Mouse (Mus musculus): ENCODE data around the gene Tnfsf11.
A peak's percentile ranks its signal among the peaks of the same experiment; 100 is the strongest.

Tnfsf11 gene

GRCm38 (mm10) chr14:78307286-78308237, at the start of gene Tnfsf11:
Gene Tnfsf11, minus strand, starts transcription at chr14:78308043.
- peak in 1 of 2 experiments; percentile 6 for DNase-seq

- DNase-seq: no peak
Measured at GRCm38 (mm10) chr14:78356764-78357163, 48.9 kb upstream of the Tnfsf11 start.

DNA sequence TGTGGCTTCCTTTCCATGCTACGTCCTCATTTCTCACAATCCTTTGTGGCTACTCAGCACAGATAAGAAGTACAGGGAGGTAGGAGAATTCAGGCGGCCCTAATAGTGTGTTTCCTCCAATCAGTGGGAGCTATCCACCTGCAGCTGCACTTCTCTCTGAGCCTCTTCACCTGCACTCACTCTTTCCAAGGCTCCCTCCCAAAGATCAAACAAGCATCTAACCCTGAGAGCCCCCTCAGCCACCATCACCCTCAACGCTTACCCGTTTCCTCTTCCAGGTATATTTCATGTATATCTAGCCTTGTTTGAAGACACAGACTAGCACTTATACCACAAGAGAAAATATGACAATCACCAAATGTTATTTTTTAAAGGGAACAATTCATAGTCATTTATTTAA, 47.5 kb upstream of the Tnfsf11 start:
- no peak for DNase-seq

DNA sequence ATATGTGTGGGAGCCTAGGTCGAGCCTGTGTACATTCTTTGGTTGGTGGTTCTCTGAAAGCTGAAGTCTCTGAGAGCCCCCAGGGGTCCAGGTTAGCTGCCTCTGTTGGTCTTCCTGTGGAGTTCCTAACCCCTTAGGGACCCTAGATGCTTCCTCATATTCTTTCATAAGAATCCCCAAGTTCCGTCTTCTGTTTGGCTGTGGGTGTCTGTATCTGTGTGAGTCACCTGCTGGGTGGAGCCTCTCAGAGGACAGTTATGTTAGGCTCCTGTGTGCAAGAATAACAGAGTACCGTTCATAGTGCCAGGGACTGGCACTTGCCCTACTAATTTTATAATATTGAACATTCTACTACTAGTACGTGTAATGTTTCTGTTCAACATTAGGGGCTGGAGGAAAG, 45.0 kb upstream of the Tnfsf11 start:
- DNase-seq: no peak

DNA sequence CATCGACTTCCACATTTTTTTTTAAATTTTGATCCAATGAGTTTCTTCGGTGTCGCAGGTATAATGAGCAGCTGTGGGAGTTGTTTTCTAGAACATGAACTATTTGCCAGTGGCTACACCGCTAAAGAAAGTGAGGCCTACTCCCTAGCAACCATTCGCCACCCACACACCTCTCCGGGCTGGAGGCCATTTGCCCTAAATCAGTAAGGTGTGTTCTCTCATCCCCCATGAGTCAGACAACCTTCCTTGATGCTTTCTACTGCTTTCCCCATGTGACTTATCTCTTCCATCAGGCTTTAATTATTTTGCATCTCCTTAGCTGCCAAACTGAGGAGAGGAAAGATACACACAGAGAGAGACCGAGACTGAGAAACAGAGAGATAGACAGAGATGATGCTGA, 43.7 kb upstream of the Tnfsf11 start:
- no peak for DNase-seq

GRCm38 (mm10) chr14:78347715-78348114, 39.9 kb upstream of the Tnfsf11 start:
- DNase-seq: no peak

GRCm38 (mm10) chr14:78343007-78343406, 35.2 kb upstream of the Tnfsf11 start:
- no peak for DNase-seq

DNA sequence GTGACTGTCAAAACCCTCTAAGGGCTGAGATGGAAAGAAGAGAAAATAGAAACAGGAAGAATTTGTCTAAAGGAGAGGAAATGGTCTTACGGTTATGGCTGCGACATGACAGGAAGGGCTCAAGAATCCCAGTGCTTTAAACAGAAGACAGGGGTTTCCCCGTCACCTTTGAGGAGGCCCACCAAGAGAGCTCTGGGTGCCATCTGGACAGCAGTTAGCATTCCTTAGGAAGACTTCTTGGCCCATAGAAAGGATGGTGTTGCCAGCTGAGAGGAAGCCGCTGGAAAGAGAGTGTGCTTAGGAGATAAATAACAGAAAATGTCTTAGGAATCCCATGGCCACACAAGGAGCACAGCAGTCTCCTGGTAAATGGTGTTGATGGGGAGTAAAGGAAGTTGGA, 34.3 kb upstream of the Tnfsf11 start:
- no peak for DNase-seq

DNA sequence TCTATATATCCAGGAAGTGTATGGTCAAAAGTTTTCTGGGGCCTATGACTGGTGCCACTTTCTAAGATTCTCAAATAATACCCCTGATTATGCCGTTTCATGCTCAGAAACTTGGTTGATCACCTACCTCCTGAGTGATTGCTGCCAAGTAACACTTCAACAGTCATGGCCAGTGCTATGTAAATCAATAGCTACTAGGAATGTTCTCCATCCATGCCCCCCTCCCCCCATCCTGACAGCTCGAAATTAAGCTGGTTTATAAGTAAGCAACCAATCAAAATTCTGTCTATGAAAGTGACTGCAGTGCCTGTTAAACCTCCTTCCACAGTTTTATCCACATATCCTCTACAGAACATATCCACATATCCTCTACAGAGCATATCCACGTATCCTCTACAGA, 25.5 kb upstream of the Tnfsf11 start:
- no peak for DNase-seq

GRCm38 (mm10) chr14:78331368-78331767, 23.5 kb upstream of the Tnfsf11 start:
- no peak for DNase-seq

DNA sequence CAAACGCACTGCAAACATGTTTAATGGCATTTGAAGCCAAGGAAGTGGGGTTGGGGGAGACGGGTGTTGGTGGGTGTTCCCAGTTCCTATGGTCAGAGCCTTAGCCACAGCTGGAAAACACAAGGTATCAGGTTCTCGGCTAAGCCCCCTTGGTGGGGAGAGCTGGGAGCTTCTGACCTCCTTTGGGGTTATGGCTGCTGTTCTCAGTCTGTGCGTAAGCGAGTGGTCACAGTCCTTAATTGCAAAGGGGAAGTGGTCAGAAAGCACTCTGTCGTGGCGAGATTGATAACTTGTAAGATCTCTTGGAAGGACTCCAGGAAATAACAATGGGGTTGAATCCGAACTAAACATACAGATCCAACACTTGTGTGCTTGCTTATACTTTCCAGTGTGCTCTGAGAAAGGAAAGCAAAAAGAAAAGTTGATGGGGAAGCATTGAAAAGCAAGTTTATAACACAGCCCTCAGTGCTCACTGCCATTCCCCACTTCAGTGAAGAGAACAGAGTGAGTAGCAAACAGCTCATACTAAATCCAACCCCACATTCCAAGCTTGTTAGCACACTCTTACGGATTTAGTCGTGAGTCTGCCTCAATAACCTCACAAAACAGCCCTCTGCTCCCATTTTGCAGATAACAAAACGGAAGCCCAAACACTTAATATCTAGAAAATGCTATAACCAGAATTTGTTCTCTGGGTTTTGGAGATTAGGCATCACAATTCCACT, 22.9 kb upstream of the Tnfsf11 start:
- DNase-seq: no peak

GRCm38 (mm10) chr14:78329765-78330451, 22.1 kb upstream of the Tnfsf11 start:
- no peak for DNase-seq

DNA sequence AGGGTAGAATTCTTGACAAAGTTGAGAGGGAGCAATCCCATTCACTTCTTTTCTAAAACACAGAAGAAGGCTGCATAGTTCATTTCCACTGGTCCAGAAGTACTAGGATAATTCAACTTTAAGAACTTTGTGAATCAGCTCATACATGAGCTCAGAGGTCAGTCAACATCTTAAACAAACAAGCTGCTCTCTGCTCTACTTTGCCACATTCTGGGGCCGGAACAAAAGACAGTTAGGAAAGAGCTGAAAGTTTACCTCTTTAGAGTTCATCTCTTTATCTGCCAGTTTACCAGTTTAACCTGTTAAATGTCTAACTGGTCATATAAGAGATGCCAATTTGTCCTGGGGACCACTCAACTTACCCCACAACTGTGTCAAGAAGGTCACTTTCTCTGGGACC, 15.5 kb upstream of the Tnfsf11 start:
- no peak for DNase-seq

GRCm38 (mm10) chr14:78322916-78323315, 15.1 kb upstream of the Tnfsf11 start:
- no peak for DNase-seq

- DNase-seq: no peak
Measured at GRCm38 (mm10) chr14:78320248-78320647, 12.4 kb upstream of the Tnfsf11 start.

DNA sequence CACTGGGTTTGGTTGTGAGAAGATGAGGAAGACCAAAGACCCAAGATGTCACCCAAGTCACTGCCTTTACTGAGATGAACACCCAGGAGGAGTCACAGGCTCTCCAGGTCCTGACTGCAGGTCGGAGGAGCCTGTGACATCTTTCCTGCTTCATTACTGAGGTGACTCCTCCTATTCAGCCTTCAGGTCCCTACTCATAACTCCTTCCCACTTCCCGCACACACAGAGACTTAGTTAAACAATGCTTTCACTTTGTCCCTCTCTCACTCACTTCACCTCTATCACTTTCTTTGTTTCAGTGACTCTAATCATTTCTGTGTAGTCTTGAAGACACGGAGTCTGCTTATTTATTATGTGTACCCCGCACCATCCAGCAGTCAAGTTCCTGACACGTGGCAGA, 11.7 kb upstream of the Tnfsf11 start:
- no peak for DNase-seq

DNA sequence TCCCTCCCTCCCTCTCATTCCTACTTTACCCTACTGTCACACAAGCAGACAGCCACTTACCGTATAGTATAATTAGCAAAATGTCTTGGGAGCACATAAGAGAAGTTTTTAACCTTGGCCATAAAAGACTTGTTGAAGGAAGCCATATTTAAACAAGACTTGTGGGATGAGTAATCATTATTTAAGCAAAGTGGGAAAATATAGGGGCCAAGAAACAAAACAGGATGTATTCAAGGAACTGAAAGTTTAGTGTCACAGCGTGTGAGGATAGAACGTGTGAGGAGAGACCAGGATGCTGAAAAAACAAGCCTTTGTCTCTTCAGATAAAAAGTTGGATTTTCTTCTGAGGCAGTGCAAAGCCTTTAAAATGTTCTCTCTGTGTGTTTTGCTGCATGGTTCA, 11.2 kb upstream of the Tnfsf11 start:
- no peak for DNase-seq

- DNase-seq: no peak
Measured at GRCm38 (mm10) chr14:78317623-78318022, 9.8 kb upstream of the Tnfsf11 start.

DNA sequence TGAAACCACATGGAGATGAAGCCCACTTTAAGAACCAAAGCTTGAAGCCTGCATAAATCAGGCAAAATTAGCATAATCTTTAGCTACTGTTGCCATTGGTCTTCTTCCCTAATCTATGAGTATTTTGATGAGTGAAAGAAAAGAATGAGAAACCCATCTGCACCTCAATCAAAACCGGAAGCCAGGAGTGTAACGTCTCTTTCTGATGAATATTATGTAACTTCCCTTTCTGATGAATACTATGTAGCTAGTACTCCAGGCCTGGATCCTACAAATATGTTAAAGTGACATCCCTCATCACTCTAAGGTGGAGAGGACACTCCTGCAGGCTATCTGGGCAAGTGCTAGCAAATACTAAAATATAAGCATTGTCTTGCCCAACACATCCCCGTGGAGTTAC, 6.9 kb downstream of the Tnfsf11 start:
- no peak for DNase-seq

- DNase-seq: no peak
Measured at GRCm38 (mm10) chr14:78292687-78293086, 15.2 kb downstream of the Tnfsf11 start.

DNA sequence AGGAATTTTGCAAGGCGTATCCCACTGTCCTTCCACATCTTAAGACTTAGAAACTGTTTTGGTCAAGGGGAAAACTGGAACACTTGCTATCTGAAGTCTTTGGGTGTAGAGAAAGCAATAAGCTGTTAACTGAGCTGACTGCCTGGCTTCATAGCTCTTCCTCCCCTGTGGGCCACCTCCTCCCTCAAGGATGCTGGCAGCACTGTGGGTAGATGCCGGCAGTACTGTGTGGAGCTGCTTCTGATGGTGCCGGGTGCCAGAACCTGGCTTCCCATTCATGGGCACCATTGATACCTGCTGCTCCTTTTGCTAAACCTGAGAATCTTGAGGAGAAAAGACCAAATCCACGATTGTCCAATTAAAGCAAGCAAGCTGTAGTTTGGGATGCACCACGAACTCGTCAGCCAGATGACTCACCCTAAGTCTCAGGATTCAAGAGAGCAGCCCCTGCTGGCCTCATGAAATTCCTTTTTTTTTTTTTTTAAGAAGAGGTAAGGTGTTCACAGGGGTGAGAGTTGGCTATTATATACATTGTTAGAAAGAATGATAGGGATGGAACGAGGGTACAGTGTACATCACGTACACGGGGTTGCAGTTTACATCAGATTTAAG, 17.8 kb downstream of the Tnfsf11 start:
- no peak for DNase-seq

GRCm38 (mm10) chr14:78288903-78289302, 18.9 kb downstream of the Tnfsf11 start:
- DNase-seq: no peak

Measured in cerebellum, postnatal 36 days (tissue).